Mouse (Mus musculus) ES-E14 (cell line): ENCODE results near the gene Lcmt1.

Experiments used
- CHD2 ChIP-seq: IDR thresholded peaks from 2 replicates; pipeline ENCODE4 v1.6.1; 2014; ENCODE audit warnings: mild to moderate bottlenecking, low read depth, low read length, inconsistent platforms
- HCFC1 ChIP-seq: IDR thresholded peaks from 2 replicates; pipeline ENCODE4 v1.6.1; 2012; ENCODE audit warnings: low read length, inconsistent platforms, borderline replicate concordance; ENCODE audit not compliant: insufficient read depth
- MAFK ChIP-seq: IDR thresholded peaks from 2 replicates; pipeline ENCODE4 v1.6.1; 2014; ENCODE audit warnings: mild to moderate bottlenecking, low read depth, low read length, inconsistent platforms; ENCODE audit not compliant: insufficient read depth
- ZC3H11A ChIP-seq: IDR thresholded peaks from 2 replicates; pipeline ENCODE4 v1.6.1; 2012; ENCODE audit warnings: low read depth, mild to moderate bottlenecking, inconsistent platforms, low read length, borderline replicate concordance
- ZNF384 ChIP-seq: IDR thresholded peaks from 2 replicates; pipeline ENCODE4 v1.6.1; 2012; ENCODE audit warnings: low read depth, low read length, inconsistent platforms

GRCm38 (mm10) chr7:123354851-123355250 lies 14.7 kb upstream of the Lcmt1 start:
- TF ChIP-seq HCFC1 (no peak), MAFK (no peak), ZC3H11A (no peak), CHD2 (no peak), ZNF384 (no peak)
